Mouse (Mus musculus): ENCODE measurements around the gene Kpna7. TPM values are rescaled to one million over a fixed set of nuclear protein-coding genes. Genes with fewer than 3 reads are reported as not detected.
"Not testable (repeated sequence)": the region's sequence is repeated elsewhere in the genome, so short reads cannot be mapped to it uniquely, and the experiment has no call there.

The Kpna7 gene
- polyA plus RNA-seq, 1 experiment from 2014 or later: not detected

DNA sequence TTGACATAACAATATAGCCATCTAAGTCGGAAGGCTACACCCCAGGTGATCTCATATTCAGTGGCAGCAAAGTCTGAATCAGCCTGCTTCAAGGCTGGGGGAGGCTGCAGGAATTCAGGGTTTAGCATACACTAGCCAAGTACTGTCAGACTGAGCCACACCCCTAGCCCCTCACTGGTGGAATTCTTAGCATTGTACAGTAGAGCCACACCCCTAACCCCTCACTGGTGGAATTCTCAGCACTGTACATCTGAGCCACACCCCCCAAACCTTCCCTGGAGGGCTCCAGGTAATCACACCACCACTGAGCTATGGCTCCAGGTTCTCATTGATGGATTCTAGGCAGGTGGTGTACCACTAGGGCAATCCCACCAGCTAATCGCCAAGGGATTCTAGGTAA is 24.3 kb downstream of the Kpna7 start:
- H3K4me1 ChIP-seq: no peaks in the 10 kb centered on the region
- 83% methylated on average over 2 of the region's 2 CpGs for WGBS
- H3K36me3 ChIP-seq: no peaks in the 10 kb centered on the region
- no peak for ATAC-seq (ENCODE audit: low FRiP score, low read depth)
- no peak overlapping the region for H3K4me3 ChIP-seq
- no peaks in the 10 kb centered on the region for H3K27me3 ChIP-seq (replicated peaks)
- H3K27ac ChIP-seq: no peak overlapping the region
- H3K9me3 ChIP-seq: no peaks in the 10 kb centered on the region
- no peak overlapping the region for H3K4me2 ChIP-seq (replicated peaks)
- H3K9ac ChIP-seq: no peak overlapping the region

DNA sequence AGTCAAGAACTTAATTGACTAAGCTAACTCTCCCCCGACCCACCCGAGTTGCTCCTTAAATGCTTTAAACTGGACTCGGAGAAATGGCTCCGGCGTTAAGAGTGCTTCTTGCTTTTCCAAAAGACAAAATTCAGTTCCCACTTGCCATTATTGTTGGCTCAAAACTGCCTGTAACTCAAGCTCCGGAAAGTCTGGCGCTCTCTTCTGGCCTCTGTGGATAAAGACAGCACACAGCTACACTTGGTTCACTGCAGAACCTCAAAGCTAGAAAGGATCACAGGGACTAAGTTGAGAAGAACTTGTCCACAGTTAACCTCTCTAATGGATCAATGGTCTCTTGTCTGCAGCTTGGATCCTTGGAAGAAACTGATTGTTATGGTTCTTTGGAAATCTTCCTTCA is 25.1 kb downstream of the Kpna7 start:
- no peak for ATAC-seq (ENCODE audit: low FRiP score, low read depth)
- H3K4me1 ChIP-seq: no peaks in the 10 kb centered on the region
- no peak overlapping the region for H3K27ac ChIP-seq
- 93% methylated on average over 7 of the region's 7 CpGs for whole genome bisulfite sequencing
- no peak overlapping the region for H3K4me3 ChIP-seq
- no peaks in the 10 kb centered on the region for H3K9me3 ChIP-seq
- H3K4me2 ChIP-seq (replicated peaks): no peak overlapping the region
- H3K36me3 ChIP-seq: no peaks in the 10 kb centered on the region
- no peak overlapping the region for H3K9ac ChIP-seq
- H3K27me3 ChIP-seq (replicated peaks): no peaks in the 10 kb centered on the region

DNA sequence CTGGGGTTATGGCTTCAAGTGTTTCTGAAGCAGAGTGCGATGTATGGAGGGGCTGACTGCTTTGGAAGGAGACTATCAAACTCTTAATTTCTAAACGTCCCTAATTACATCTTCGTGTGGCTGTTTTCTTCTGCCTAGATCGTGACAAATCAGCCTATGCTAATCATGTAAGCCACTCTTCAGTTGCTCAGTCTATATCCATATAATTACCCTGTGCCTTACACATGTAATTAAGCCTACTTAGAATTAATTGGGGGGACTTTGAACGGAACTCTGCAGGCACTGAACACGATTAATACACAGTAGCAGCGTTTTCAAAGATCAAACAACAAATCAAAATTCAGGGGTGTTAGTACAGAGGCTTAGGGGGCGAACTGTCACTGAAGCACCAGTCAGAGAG is 25.9 kb downstream of the Kpna7 start:
- WGBS: 84% methylated on average over 8 of the region's 8 CpGs
- Histone ChIP-seq H3K27me3 (replicated peaks) (no peaks in the 10 kb centered on the region), H3K27ac (no peak overlapping the region), H3K9me3 (no peaks in the 10 kb centered on the region), H3K4me2 (replicated peaks) (no peak overlapping the region), H3K36me3 (no peaks in the 10 kb centered on the region), H3K4me1 (no peaks in the 10 kb centered on the region), H3K9ac (no peak overlapping the region), H3K4me3 (no peak overlapping the region)
- ATAC-seq (ENCODE audit: low FRiP score, low read depth): no peak

DNA sequence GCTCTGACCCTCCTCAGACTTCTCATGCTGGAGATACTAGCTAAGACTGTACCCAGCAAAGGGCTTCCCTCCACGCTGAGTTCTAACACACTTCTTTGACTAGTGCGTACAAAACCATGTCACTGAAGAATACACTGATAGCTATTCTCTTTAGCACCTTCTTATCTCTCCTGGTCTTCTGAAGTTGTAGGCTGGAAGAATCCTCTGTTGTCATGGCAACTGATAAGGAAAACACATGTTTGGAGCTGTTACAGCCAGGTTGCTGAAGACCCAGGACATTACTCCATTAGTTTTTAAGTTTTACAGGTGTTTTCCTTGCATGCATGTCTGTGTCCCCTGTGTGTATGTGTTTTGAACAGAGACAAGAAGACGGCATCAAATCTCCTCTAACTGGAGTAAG is 29.6 kb downstream of the Kpna7 start:
- not testable (repeated sequence) for H3K27ac ChIP-seq; H3K9ac ChIP-seq; H3K9me3 ChIP-seq; H3K27me3 ChIP-seq (replicated peaks); ATAC-seq (ENCODE audit: low FRiP score, low read depth); H3K4me1 ChIP-seq; H3K4me3 ChIP-seq; H3K4me2 ChIP-seq (replicated peaks); H3K36me3 ChIP-seq
- 86% methylated on average over 3 of the region's 3 CpGs for WGBS

DNA sequence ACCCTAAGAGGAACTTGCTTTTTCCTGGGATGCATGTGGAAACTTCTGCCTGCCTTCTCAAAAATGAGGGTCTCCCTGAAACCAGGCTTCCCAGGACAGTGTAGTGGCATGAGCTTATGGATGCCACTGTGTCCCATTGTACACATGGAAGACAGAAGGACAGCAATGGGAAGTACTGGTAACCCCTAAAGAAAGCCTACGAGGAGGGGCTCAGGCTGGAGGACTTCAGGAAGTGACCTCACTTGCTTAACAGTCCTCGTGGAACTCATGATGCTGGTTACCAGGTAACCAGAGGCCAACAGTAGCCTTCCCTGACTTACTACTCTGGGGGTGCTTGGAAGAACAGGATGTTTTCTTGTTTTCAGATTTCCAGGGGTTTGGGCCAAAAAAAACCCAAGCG is 41.1 kb downstream of the Kpna7 start, which contains the start of gene 1700018F24Rik:
Gene 1700018F24Rik (plus strand): TSS at position 301 of the 400 bp plus-strand sequence.
- not testable (repeated sequence) for H3K27me3 ChIP-seq (replicated peaks); H3K4me3 ChIP-seq; H3K27ac ChIP-seq; H3K4me1 ChIP-seq; H3K9me3 ChIP-seq; H3K36me3 ChIP-seq; ATAC-seq (ENCODE audit: low FRiP score, low read depth); H3K4me2 ChIP-seq (replicated peaks); H3K9ac ChIP-seq
- WGBS: 78% methylated on average over 3 of the region's 3 CpGs

DNA sequence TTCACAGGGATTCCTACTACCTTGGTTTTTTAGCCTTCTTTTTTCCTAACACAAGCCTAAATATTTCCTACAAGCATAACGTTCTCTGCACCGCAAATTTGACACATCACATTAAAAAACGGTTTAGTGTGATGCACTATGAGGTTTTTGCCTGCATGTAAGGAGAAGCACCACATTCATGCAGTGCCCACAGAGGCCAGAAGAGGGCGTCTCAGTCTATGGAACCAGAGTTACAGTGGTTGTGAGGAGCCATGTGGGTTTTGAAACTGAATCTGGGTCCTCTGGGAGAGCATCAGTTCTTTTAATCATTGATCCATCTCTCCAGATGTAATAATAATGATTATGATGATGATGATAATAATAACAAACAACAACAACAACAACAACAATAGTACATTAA is 42.2 kb downstream of the Kpna7 start:
- no peaks in the 10 kb centered on the region for H3K9me3 ChIP-seq
- H3K9ac ChIP-seq: no peak overlapping the region
- ATAC-seq (ENCODE audit: low FRiP score, low read depth): no peak
- no peak overlapping the region for H3K27ac ChIP-seq
- no peak overlapping the region for H3K4me2 ChIP-seq (replicated peaks)
- no peaks in the 10 kb centered on the region for H3K4me1 ChIP-seq
- no peak overlapping the region for H3K4me3 ChIP-seq
- no peaks in the 10 kb centered on the region for H3K27me3 ChIP-seq (replicated peaks)
- WGBS: 49% methylated on average over 4 of the region's 4 CpGs
- H3K36me3 ChIP-seq: no peaks in the 10 kb centered on the region

DNA sequence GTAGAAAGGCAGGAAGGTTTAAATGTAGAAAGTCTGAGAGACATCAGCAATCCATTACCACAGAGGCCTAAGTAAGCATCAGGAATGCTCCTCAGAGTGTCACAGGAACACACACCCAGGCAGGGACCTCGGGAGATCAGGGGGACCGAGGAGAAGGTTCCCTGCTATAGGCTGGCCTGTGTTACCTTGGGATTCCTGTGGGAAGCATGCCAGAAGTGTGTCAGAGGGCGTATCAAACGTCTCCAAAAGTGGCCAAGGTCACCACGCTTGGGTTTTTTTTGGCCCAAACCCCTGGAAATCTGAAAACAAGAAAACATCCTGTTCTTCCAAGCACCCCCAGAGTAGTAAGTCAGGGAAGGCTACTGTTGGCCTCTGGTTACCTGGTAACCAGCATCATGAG is 51.4 kb downstream of the Kpna7 start, which contains the start of gene Gm4871:
Gene Gm4871 (minus strand): TSS at position 364 of the 400 bp plus-strand sequence.
- H3K9ac ChIP-seq; H3K27ac ChIP-seq; H3K4me3 ChIP-seq; ATAC-seq (ENCODE audit: low FRiP score, low read depth); H3K27me3 ChIP-seq (replicated peaks); H3K9me3 ChIP-seq; H3K36me3 ChIP-seq; H3K4me1 ChIP-seq; H3K4me2 ChIP-seq (replicated peaks): not testable (repeated sequence)
- 77% methylated on average over 5 of the region's 5 CpGs for WGBS

DNA sequence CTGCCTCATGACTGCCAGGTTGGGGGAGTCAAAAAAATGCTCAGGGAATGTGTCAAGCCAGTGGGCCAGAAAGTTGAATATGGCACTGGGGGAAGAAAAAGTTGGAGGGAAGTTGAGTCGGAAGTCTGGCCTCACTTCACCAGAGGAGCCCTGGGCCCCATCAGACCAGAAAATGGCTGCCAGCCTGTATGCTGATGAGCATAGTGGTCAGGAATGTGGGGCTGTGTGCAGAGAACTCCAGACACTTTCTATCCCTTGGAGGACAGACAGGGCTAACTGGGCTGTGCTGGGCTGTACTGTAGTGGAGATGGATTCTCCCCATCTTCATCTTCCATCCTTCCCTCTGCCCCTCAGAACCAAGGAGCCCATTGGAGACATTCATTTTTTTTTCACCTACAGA is 53.4 kb downstream of the Kpna7 start:
- 97% methylated on average over 1 of the region's 1 CpGs for WGBS
- H3K36me3 ChIP-seq; ATAC-seq (ENCODE audit: low FRiP score, low read depth): not testable (repeated sequence)

DNA sequence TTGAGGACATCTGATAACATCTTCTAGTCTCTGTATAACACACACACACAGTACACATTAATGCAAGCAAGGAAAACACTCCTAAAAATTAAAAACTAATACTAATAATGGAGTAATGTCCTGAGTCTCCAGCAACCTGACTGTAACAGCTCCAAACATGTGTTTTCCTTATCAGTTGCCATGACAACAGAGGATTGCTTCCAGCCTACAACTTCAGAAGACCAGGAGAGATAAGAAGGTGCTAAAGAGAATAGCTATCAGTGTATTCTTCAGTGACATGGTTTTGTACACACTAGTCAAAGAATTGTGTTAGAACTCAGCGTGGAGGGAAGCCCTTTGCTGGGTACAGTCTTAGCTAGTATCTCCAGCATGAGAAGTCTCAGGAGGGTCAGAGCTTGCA is 63.1 kb downstream of the Kpna7 start:
- not testable (repeated sequence) for H3K4me3 ChIP-seq; H3K4me1 ChIP-seq; H3K4me2 ChIP-seq (replicated peaks); H3K9ac ChIP-seq; ATAC-seq (ENCODE audit: low FRiP score, low read depth); H3K27me3 ChIP-seq (replicated peaks); H3K27ac ChIP-seq; H3K36me3 ChIP-seq; H3K9me3 ChIP-seq
- WGBS: 88% methylated on average over 1 of the region's 1 CpGs

More for the DNA sequence above, 53.4 kb downstream of the Kpna7 start:
- H3K4me2 ChIP-seq (replicated peaks); H3K4me3 ChIP-seq; H3K27ac ChIP-seq; H3K9ac ChIP-seq; H3K27me3 ChIP-seq (replicated peaks); H3K9me3 ChIP-seq; H3K4me1 ChIP-seq: not testable (repeated sequence)

DNA sequence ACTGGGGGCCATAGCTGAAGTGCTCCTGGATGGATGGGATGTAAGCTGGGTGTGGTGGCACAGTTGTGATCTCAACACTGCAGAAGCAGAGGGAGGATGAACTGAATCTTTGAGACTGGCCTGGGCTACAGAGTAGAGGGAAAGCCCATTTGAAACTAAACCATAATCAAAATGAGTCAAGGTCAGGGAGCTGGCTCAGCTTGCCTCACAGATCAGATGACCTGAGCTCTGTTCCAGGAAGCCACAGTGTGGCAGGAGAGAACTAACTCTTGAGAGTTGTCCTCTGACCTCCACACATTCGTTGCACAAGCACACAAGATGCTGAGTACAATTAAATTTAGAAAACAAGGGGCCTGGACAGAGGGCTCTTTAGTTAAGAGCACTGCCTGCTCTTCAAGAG is 63.6 kb downstream of the Kpna7 start:
- H3K27me3 ChIP-seq (replicated peaks); H3K4me1 ChIP-seq; H3K9ac ChIP-seq; H3K4me2 ChIP-seq (replicated peaks); H3K4me3 ChIP-seq; H3K9me3 ChIP-seq; H3K36me3 ChIP-seq; ATAC-seq (ENCODE audit: low FRiP score, low read depth); H3K27ac ChIP-seq: not testable (repeated sequence)
- WGBS: 33% methylated on average over 1 of the region's 1 CpGs

DNA sequence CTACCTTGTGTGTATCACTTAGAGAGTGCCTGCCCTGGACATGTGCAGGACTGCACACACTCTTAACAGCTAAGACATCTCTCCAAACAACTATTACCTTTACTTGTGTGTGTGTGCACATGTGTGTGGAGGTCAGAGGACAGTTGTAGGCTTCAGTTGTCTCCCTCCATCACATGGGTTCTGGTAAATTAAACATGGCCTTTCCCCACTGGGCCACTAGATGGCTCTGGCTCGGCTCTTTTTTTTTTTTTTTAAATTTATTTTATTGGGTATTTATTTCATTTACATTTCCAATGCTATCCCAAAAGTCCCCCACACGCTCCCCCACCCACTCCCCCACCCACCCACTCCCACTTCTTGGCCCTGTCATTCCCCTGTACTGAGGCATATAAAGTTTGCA is 67.1 kb downstream of the Kpna7 start:
- not testable (repeated sequence) for ATAC-seq (ENCODE audit: low FRiP score, low read depth); H3K4me1 ChIP-seq; H3K27ac ChIP-seq; H3K4me3 ChIP-seq; H3K9ac ChIP-seq; H3K36me3 ChIP-seq; H3K27me3 ChIP-seq (replicated peaks); H3K4me2 ChIP-seq (replicated peaks); H3K9me3 ChIP-seq
- 28% methylated on average over 2 of the region's 2 CpGs for WGBS

DNA sequence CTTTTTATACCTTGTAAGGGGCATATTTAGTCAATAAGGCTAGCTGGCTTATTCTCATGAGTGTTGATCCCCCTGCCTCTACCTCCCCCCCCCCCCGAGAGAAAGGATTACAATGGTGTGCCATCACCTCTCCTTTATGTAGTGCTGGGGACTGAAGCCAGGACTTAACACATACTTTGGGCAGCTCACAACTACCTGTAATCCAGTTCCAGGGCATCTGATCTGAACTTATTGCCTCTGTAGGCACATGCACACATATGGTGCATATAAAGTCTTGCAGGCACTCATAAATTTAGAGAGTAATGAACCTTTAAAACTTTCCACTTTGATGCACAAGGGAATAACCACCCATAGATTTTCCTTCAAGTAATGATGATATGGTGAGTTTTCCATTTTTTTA is 69.6 kb downstream of the Kpna7 start:
- Histone ChIP-seq H3K4me1 (no peaks in the 10 kb centered on the region), H3K9me3 (no peaks in the 10 kb centered on the region), H3K27ac (no peak overlapping the region), H3K27me3 (replicated peaks) (no peaks in the 10 kb centered on the region), H3K4me3 (no peak overlapping the region), H3K36me3 (no peaks in the 10 kb centered on the region), H3K4me2 (replicated peaks) (no peak overlapping the region), H3K9ac (no peak overlapping the region)
- ATAC-seq (ENCODE audit: low FRiP score, low read depth): no peak
- 86% methylated on average over 1 of the region's 1 CpGs for WGBS

DNA sequence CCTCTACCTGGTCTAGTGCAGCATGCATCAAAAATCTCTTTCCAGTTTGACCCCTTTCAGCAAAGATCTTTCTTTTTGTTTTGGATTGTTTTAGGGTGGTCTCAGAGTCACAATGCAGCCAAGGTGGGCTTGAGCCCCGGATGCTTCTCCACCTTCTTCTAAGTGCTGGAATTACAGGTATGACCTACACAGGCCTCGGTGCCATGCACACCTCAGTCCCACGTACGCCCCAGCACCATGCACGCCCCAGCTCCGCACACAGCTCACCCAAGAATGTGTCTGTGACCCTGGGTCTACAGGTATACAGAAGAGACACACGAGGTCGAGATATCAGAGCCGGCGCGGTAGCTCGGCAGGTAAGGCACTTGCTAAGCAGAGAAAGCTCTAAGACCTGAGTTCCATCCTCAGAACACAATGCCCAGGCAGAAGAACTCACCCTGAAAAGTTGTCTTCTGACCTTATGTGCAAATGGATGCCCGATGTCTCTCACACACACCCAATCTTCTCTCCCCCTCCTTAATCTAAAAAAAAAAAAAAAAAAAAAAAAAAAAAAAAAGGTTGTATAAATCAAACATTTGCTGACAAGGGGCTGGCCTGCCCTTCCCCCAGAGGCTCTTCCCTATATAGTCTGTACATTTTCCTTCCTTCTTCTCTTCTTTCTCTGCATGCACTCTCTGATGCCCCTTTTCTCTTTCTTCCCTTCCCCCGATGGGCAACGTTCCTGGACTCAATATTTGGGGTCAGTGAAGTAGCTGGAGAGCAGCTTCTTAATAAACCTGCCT is 74.8 kb downstream of the Kpna7 start:
- Histone ChIP-seq H3K36me3 (no peaks in the 10 kb centered on the region), H3K4me1 (no peaks in the 10 kb centered on the region), H3K9me3 (no peaks in the 10 kb centered on the region), H3K9ac (no peak overlapping the region), H3K27ac (no peak overlapping the region), H3K4me2 (replicated peaks) (no peak overlapping the region), H3K27me3 (replicated peaks) (no peaks in the 10 kb centered on the region), H3K4me3 (no peak overlapping the region)
- WGBS: 93% methylated on average over 15 of the region's 15 CpGs
- no peak for ATAC-seq (ENCODE audit: low FRiP score, low read depth)

All from neural tube, embryonic 12.5 days (tissue).